Mouse (Mus musculus) lung, postnatal 0 days (tissue): ENCODE measurements around the gene Fbxo10.
"Not testable (repeated sequence)": the region's sequence is repeated elsewhere in the genome, so short reads cannot be mapped to it uniquely, and the experiment has no call there.

ENCODE experiments used
- CTCF ChIP-seq: IDR thresholded peaks from 2 replicates; pipeline ENCODE4 v1.5.1; 2016; ENCODE audit warnings: antibody characterized with exemption, mild to moderate bottlenecking
- EP300 ChIP-seq: IDR thresholded peaks from 2 replicates; pipeline ENCODE4 v1.6.1; 2016; ENCODE audit warnings: antibody characterized with exemption, mild to moderate bottlenecking, control low read depth

DNA sequence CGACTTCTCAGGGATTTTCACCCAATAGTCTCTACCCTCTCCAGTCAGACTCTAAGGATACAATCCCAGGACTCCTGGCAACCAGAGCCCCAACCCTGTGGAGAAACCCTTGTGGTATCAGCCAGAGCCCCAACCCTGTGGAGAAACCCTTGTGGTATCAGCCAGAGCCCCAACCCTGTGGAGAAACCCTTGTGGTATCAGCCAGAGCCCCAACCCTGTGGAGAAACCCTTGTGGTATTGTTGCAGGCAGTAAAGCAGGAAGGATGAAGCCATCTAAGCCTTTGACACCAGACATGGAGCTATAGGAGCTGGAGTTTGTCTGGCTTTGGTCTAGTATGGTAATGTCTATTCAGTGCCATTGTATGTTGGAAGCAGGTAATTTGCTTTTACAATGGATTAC is 20.6 kb downstream of the Fbxo10 start:
- TF ChIP-seq CTCF, EP300: not testable (repeated sequence)
